Mouse (Mus musculus): Measurements from ENCODE around the gene Homer1. TPM values are rescaled to one million over a fixed set of nuclear protein-coding genes. Genes with fewer than 3 reads are reported as not detected.

The Homer1 gene
- polyA plus RNA-seq, 1 experiment from 2014 or later = 7.9 TPM

DNA sequence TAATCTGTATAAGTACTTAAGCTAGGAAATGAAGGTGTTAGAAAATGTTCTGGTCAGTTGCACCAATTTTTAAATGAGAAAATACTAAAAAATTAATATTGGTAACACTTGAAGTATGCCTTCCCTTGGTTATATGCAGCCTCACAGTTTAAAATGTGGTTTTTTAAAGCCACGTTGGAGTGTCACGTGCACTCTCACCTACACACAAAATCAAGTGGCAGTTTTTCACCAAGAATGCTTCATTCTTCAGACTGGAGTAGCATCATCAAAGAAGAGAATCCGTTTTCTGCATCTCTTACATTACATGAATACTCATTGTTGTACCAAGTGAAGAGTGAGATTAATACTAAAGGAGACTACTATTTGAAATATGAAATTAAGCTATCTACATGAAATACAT lies 7.1 kb downstream of the Homer1 start:
- Histone ChIP-seq H3K27ac (no peak overlapping the region), H3K4me3 (peak overlapping the region; percentile 87), H3K27me3 (ENCODE audit: poor library complexity, severe bottlenecking) (no peaks in the 10 kb centered on the region), H3K9me3 (no peaks in the 10 kb centered on the region), H3K4me1 (peaks cover 53% of the 10 kb centered on the region), H3K36me3 (replicated peaks) (no peaks in the 10 kb centered on the region)
- WGBS = 75% methylated on average over 3 of the region's 3 CpGs
- no peak for DNase-seq (ENCODE audit: extremely low spot score, low spot score)

DNA sequence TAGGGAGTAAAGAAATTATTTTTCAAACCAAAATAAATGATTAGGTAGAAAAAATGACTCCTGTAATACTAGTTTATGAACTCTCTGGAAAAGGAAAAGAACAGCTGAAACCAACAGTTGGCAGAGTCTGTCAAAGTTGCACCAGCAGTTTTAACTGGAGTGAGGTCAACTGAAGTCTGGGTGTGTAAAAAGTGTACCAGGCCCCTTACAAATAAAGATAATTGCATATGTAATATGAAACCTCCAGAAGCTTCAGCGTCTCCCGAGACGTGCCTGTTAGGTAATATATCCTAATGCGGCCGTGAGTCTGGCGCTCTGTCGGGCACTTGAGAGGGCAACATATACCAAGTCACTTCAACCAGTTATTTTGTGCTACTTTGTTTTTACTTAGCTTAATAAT lies 8.3 kb downstream of the Homer1 start:
- H3K4me1 ChIP-seq = peaks cover 47% of the 10 kb centered on the region
- peak overlapping the region; percentile 10; the same call in 1 of the 2 replicates for H3K4me3 ChIP-seq
- H3K27ac ChIP-seq = no peak overlapping the region
- no peaks in the 10 kb centered on the region for H3K9me3 ChIP-seq
- no peak for DNase-seq (ENCODE audit: extremely low spot score, low spot score)
- no peaks in the 10 kb centered on the region for H3K27me3 ChIP-seq (ENCODE audit: poor library complexity, severe bottlenecking)
- 70% methylated on average over 7 of the region's 7 CpGs for WGBS
- H3K36me3 ChIP-seq (replicated peaks) = no peaks in the 10 kb centered on the region

DNA sequence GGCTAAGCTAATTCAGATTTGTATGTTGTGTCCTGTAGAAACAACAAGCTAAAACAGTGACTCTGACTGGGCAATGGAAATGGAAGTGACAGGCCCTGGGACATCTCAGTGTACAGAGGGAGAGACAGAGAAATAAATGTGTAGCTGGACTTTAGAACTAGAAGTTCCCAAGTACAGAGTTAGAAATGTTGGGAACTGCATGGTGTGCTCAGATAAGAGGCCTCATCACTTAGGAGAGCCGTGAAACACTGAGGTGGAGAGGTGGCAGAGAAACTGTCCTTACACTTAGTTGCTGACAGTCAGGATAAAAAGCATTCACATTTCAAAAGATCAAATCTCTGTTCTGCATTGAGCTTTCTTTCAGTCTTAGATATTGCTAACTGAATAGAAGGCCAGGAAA lies 9.9 kb downstream of the Homer1 start:
- peaks cover 44% of the 10 kb centered on the region for H3K4me1 ChIP-seq
- 84% methylated on average over 1 of the region's 1 CpGs for WGBS

DNA sequence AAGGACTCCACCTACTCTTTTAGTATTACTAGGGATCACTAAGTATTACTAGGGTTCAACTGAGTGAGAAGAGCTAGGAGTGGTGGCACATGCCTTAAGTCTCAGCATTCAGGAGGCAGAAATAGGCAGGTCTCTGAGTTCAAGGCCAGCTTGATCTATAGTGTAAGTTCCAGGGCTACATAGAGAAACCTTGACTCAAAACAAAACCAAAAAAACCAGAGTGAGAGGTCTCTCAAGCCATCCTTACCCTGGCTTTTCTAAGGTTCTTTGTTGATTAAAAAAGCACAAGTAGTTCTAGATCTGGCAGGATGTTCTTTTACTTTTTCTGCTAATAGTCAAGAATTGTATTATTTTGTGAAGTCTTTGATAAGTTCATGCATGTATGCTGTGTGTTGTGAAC lies 13.1 kb downstream of the Homer1 start:
- Histone ChIP-seq H3K4me3 (no peak overlapping the region), H3K27me3 (ENCODE audit: poor library complexity, severe bottlenecking) (no peaks in the 10 kb centered on the region), H3K36me3 (replicated peaks) (no peaks in the 10 kb centered on the region), H3K27ac (no peak overlapping the region), H3K4me1 (peaks cover 17% of the 10 kb centered on the region), H3K9me3 (no peaks in the 10 kb centered on the region)
- DNase-seq (ENCODE audit: extremely low spot score, low spot score) = no peak

More for the DNA sequence above, 9.9 kb downstream of the Homer1 start:
- no peak overlapping the region for H3K4me3 ChIP-seq
- no peaks in the 10 kb centered on the region for H3K27me3 ChIP-seq (ENCODE audit: poor library complexity, severe bottlenecking)
- H3K9me3 ChIP-seq = no peaks in the 10 kb centered on the region
- no peak overlapping the region for H3K27ac ChIP-seq
- no peak for DNase-seq (ENCODE audit: extremely low spot score, low spot score)
- no peaks in the 10 kb centered on the region for H3K36me3 ChIP-seq (replicated peaks)

DNA sequence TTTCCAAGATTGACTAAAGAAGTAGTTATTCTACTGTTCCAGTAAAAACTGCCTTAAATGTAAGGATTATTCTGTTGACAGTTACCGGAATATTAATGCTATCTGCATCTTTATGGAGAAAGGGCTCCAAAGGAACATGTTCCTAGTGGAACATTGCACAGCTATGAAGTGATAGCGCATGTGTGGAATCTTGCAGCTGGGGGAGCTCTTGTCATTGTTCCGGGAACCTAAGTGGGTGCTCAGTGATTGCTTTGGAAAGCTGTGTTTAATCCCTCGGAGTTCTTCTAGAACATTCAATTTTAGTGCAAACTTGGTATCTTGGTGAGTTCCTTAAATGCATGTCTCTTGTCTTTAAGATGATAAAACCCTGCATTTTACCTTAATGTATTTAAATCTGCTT lies 14.9 kb downstream of the Homer1 start:
- Histone ChIP-seq H3K27ac (no peak overlapping the region), H3K4me1 (0 out of 2 replicates have a peak, but pooled peaks cover under 1% of the 10 kb centered on the region), H3K36me3 (replicated peaks) (no peaks in the 10 kb centered on the region), H3K27me3 (ENCODE audit: poor library complexity, severe bottlenecking) (no peaks in the 10 kb centered on the region), H3K9me3 (no peaks in the 10 kb centered on the region), H3K4me3 (no peak overlapping the region)
- WGBS = 93% methylated on average over 4 of the region's 4 CpGs
- DNase-seq (ENCODE audit: extremely low spot score, low spot score) = no peak

DNA sequence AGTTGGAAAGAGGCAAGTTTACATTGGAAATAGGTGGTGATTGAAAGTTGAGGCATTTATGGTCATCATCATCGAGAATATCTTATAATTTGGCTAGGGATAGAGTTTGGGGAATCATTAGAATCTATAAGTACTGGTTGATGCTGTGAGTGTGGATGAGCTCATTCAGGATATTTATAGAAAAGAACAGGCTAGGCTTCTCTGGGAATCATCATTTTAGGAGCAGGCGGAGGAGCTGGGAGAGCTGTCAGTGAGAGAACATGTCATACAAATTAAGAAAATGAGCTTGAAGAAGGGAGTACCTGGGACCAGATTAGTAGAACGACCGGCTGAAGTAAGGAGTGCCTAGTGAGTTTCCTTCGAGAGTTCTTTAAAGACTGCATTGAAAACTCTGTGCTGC lies 20.7 kb downstream of the Homer1 start:
- WGBS = 88% methylated on average over 5 of the region's 5 CpGs
- Histone ChIP-seq H3K4me1 (no peaks in the 10 kb centered on the region), H3K27ac (no peak overlapping the region), H3K9me3 (no peaks in the 10 kb centered on the region), H3K27me3 (ENCODE audit: poor library complexity, severe bottlenecking) (no peaks in the 10 kb centered on the region), H3K36me3 (replicated peaks) (peaks cover 3% of the 10 kb centered on the region; the same call in 1 of the 2 replicates), H3K4me3 (no peak overlapping the region)
- DNase-seq (ENCODE audit: extremely low spot score, low spot score) = no peak

DNA sequence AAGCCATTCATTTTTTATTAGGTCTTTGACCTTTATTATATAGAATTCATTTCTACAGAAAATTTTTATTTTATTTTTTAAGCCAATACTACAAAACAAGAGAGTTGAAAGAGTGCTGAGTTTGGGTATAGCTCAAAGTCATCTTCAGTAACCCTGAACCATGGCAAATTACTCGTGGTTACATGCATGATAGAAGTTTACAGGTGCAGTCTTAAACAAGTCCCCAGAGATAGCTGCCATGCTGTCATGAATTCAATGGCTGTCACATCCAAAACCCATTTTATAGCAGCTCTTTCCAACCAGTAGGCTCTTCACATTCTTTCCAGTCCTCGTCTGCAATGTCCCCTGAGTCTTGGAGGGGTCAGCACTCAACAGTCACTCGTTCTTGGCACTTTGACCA lies 26.9 kb downstream of the Homer1 start:
- 86% methylated on average over 3 of the region's 3 CpGs for WGBS
- no peak for DNase-seq (ENCODE audit: extremely low spot score, low spot score)
- H3K27me3 ChIP-seq (ENCODE audit: poor library complexity, severe bottlenecking) = no peaks in the 10 kb centered on the region
- no peaks in the 10 kb centered on the region for H3K4me1 ChIP-seq
- peaks cover 3% of the 10 kb centered on the region; the same call in 1 of the 2 replicates for H3K36me3 ChIP-seq (replicated peaks)
- no peaks in the 10 kb centered on the region for H3K9me3 ChIP-seq
- H3K4me3 ChIP-seq = no peak overlapping the region
- H3K27ac ChIP-seq = no peak overlapping the region

DNA sequence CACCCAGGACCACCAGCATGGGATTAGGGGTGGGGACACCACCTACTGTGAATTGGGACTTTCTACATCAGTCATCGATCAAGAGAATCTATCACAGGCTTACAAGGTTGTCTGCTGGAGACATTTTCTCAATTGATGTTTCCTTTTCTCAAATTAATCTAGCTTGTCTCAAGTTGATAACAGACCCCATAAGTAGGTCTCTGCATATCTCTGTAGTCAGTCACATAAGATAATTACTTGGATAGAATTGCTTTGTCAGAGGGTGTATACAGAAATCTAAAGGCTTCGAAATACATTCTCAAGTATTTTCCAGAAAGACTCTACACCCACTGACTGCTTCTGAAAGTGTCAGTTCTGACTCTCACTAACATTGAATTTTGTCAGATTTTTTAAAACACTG lies 32.3 kb downstream of the Homer1 start:
- H3K36me3 ChIP-seq (replicated peaks) = no peaks in the 10 kb centered on the region
- WGBS = 90% methylated on average over 2 of the region's 2 CpGs

DNA sequence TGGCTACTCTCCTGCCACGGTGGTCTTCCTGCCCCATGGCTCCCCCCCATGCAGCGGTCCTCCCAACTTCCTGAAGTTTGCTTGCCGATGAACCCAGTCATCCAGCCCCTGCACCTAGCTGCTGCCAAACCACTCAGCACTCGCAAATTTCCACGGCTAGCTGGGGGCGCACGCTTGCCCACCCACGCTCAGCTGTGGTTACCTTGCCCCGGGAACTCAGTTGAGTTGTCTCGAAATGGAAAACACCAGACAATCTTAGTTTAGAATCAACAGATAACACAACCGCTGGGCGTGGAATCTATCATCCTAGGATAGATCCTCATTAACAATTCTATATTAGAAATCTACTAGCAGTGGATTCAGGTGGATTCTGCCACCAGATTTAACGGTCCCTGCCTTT lies 33.1 kb downstream of the Homer1 start:
- Histone ChIP-seq H3K36me3 (replicated peaks) (no peaks in the 10 kb centered on the region), H3K27ac (no peak overlapping the region), H3K4me3 (no peak overlapping the region), H3K9me3 (no peaks in the 10 kb centered on the region), H3K27me3 (ENCODE audit: poor library complexity, severe bottlenecking) (no peaks in the 10 kb centered on the region), H3K4me1 (no peaks in the 10 kb centered on the region)
- 96% methylated on average over 13 of the region's 13 CpGs for WGBS
- DNase-seq (ENCODE audit: extremely low spot score, low spot score) = no peak

More for the DNA sequence above, 32.3 kb downstream of the Homer1 start:
- DNase-seq (ENCODE audit: extremely low spot score, low spot score) = no peak
- Histone ChIP-seq H3K4me3 (no peak overlapping the region), H3K27me3 (ENCODE audit: poor library complexity, severe bottlenecking) (no peaks in the 10 kb centered on the region), H3K9me3 (no peaks in the 10 kb centered on the region), H3K27ac (no peak overlapping the region), H3K4me1 (no peaks in the 10 kb centered on the region)

DNA sequence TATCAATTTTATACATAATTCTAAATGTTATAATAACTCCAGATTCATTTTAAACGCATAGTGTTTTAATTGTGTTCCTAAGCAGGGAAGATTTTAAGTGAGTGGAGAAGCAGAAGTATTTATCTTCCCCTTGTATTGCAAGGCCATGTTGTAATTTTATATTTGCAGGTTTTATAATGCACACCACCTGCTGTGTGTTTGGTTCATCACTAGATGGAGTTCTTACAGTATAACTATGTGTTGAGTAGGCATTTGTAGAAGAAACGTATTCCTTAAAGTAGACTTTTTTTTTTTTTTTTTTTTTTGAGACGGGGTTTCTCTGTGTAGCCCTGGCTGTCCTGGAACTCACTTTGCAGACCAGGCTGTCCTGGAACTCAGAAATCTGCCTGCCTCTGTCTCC lies 35.9 kb downstream of the Homer1 start:
- Histone ChIP-seq H3K27me3 (ENCODE audit: poor library complexity, severe bottlenecking) (no peaks in the 10 kb centered on the region), H3K36me3 (replicated peaks) (no peaks in the 10 kb centered on the region), H3K27ac (no peak overlapping the region), H3K4me3 (no peak overlapping the region), H3K4me1 (no peaks in the 10 kb centered on the region), H3K9me3 (no peaks in the 10 kb centered on the region)
- 93% methylated on average over 3 of the region's 3 CpGs for WGBS
- DNase-seq (ENCODE audit: extremely low spot score, low spot score) = no peak

DNA sequence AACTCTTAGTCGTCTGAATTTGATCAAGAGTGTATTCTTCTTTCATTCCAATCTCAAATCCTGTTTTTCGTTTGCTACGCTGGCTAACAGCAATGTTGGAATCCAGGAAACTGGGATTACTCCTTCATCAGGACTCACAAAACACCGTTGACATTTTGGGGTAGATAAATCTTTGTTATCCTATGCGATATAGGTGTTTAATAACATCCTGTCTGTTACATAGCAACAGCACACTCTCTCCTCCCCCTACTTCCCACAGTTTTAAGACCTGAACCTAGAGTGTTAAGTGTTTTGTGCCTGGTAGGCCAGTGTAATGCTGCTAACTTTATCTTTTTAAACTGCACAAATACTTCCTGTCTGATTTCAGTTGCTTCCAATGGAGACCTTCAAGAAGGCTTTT lies 39.0 kb downstream of the Homer1 start:
- Histone ChIP-seq H3K27ac (no peak overlapping the region), H3K36me3 (replicated peaks) (peaks cover 7% of the 10 kb centered on the region; the same call in 1 of the 2 replicates), H3K27me3 (ENCODE audit: poor library complexity, severe bottlenecking) (no peaks in the 10 kb centered on the region), H3K9me3 (no peaks in the 10 kb centered on the region), H3K4me1 (no peaks in the 10 kb centered on the region), H3K4me3 (no peak overlapping the region)
- DNase-seq (ENCODE audit: extremely low spot score, low spot score) = no peak
- 79% methylated on average over 5 of the region's 5 CpGs for WGBS

DNA sequence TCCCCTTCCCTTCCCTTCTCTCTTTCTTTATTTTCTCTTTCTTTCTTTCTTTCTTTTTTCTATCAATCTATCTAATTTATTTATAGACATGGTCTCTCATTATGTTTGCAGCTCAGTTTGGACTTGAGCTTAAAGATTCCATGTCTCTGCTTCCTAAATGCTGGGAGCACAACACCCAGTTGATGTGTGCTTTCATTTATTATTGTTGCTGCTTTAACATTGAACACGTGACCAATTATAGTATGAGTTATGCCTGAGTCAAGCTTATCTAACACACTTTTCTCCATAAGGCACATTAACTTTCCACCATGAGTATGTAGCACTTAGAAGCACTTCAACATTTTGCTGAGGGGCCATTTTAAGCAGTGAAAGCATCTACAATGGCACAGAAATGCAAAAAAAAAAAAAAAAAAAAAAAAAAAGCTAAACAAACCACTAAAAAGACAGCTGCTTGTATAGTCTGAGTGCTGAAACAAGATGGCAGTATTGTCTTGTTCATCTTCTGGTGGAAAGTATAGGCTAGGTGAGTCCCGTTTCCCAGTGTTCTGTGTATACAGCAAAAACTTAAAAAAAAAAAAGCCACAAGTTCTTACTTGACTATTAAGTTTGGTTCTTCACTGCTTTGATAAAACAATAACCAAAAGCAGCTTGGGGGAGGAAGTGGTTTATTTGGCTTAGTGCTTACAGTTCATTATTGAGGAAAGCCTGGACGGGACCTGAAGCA lies 41.3 kb downstream of the Homer1 start:
- 89% methylated on average over 3 of the region's 3 CpGs for WGBS
- no peaks in the 10 kb centered on the region for H3K4me1 ChIP-seq
- H3K4me3 ChIP-seq = no peak overlapping the region
- H3K27me3 ChIP-seq (ENCODE audit: poor library complexity, severe bottlenecking) = no peaks in the 10 kb centered on the region
- no peaks in the 10 kb centered on the region for H3K9me3 ChIP-seq
- DNase-seq (ENCODE audit: extremely low spot score, low spot score) = no peak
- H3K36me3 ChIP-seq (replicated peaks) = peaks cover 11% of the 10 kb centered on the region
- H3K27ac ChIP-seq = no peak overlapping the region

DNA sequence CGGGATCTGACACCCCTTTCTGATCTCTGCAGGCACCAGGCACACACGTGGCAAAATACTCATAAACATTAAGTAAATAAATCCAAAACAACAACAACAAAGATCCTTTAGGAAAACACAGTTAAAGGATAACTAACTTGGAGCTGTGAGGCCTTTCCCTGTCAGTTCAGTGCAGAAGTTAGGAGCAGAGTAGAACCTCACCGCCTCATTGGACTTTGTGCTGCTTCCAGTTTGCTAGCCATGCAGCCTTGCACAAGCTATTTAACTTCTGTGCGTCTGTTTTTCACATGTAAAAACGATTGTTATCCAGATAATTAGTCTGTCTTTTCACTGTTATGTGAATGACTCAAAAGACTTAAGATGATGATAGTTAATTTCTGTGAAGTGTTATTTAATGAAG lies 43.2 kb downstream of the Homer1 start:
- H3K27me3 ChIP-seq (ENCODE audit: poor library complexity, severe bottlenecking) = no peaks in the 10 kb centered on the region
- no peak overlapping the region for H3K27ac ChIP-seq
- H3K4me1 ChIP-seq = no peaks in the 10 kb centered on the region
- no peak overlapping the region for H3K4me3 ChIP-seq
- WGBS = 85% methylated on average over 5 of the region's 5 CpGs
- H3K9me3 ChIP-seq = no peaks in the 10 kb centered on the region
- peaks cover 12% of the 10 kb centered on the region for H3K36me3 ChIP-seq (replicated peaks)
- no peak for DNase-seq (ENCODE audit: extremely low spot score, low spot score)

DNA sequence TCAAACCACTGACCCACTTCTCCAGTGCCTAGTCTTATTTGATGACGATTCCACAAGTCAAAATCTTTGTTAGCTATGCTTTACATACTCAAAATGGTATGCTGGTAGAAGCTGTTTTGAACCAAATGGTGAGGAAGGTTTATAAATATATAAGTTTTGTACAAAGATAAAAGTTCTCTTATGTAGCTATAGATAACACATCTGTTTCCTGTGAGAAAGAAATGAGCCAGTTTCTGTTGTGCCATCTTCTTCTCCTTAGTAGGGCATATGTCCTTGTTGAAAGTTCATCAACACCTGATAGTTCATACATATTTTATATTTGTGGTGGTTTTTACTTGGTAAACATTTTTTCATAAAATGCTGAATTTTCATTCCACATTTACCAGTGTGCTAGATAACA lies 45.0 kb downstream of the Homer1 start:
- Histone ChIP-seq H3K27me3 (ENCODE audit: poor library complexity, severe bottlenecking) (no peaks in the 10 kb centered on the region), H3K36me3 (replicated peaks) (peaks cover 15% of the 10 kb centered on the region), H3K9me3 (no peaks in the 10 kb centered on the region), H3K4me1 (no peaks in the 10 kb centered on the region), H3K4me3 (no peak overlapping the region), H3K27ac (no peak overlapping the region)
- DNase-seq (ENCODE audit: extremely low spot score, low spot score) = no peak
- 90% methylated on average over 1 of the region's 1 CpGs for WGBS

Measured in forebrain, embryonic 10.5 days (tissue).